Mouse (Mus musculus) forebrain, embryonic 11.5 days (tissue): Measurements from ENCODE around the gene Magi1. TPM values are rescaled to one million over a fixed set of nuclear protein-coding genes. Genes with fewer than 3 reads are reported as not detected.

Experiments
- ATAC-seq: fragments of 200-750 bp; cut with Nextera tagmentation; replicated peaks from 2 replicates; pipeline ENCODE4 v1.8.0; 2017; ENCODE audit warnings: moderate TSS enrichment; ENCODE audit not compliant: low FRiP score
- DNase-seq: peaks from one replicate; pipeline ENCODE4 v3.0.0-alpha.2; 2017; ENCODE audit warnings: low spot score
- H3K27ac ChIP-seq: fragments of 300-500 bp; sonication (generic); 2 replicates; pipeline ENCODE4 v1.5.1; 2014; ENCODE audit warnings: low read depth, low read length
- H3K27me3 ChIP-seq: fragments of 300-500 bp; sonication (generic); 2 replicates; pipeline ENCODE4 v1.6.1; 2014; ENCODE audit warnings: mild to moderate bottlenecking, low read length, mixed read lengths; ENCODE audit not compliant: control insufficient read depth, insufficient read depth
- H3K36me3 ChIP-seq: fragments of 300-500 bp; sonication (generic); 2 replicates; pipeline ENCODE4 v1.6.1; 2014; ENCODE audit warnings: mild to moderate bottlenecking, low read length, moderate library complexity, mixed read lengths; ENCODE audit not compliant: control insufficient read depth, insufficient read depth
- H3K4me1 ChIP-seq: fragments of 300-500 bp; sonication (generic); replicated peaks from 2 replicates; pipeline ENCODE4 v1.6.1; 2014; ENCODE audit warnings: low read length, mixed read lengths; ENCODE audit not compliant: control insufficient read depth, insufficient read depth
- H3K4me2 ChIP-seq: fragments of 300-500 bp; sonication (generic); 2 replicates; pipeline ENCODE4 v1.6.1; 2014; ENCODE audit warnings: low read depth, mild to moderate bottlenecking, low read length, moderate library complexity, mixed read lengths; ENCODE audit not compliant: severe bottlenecking
- H3K4me3 ChIP-seq: fragments of 300-500 bp; sonication (generic); 2 replicates; pipeline ENCODE4 v1.5.1; 2014; ENCODE audit warnings: low read depth, low read length
- H3K9ac ChIP-seq: fragments of 300-500 bp; sonication (generic); 2 replicates; pipeline ENCODE4 v1.6.1; 2014; ENCODE audit warnings: low read length
- H3K9me3 ChIP-seq: fragments of 300-500 bp; sonication (generic); 2 replicates; pipeline ENCODE4 v1.6.1; 2016; ENCODE audit warnings: low read length, mixed read lengths; ENCODE audit not compliant: control insufficient read depth
- WGBS: fragments of 180-500 bp; shearing (Covaris S2); extraction: QIAGEN DNeasy Blood & Tissue Kit; methylation state at CpG from one replicate; pipeline ENCODE4 v1.1.7; 2014; 5-methylcytosine and 5-hydroxymethylcytosine counted together
- polyA plus RNA-seq: library from polyadenylated mRNA; unstranded; fragments of >200 nt; fragmentation: Nextera tagmentation; extraction: Ambion mirVana; gene quantifications from 2 replicates; pipeline ENCODE4 v1.2.1, GENCODE M21; 2014

Magi1 gene
- polyA plus RNA-seq, 1 experiment from 2014 or later = 44.3 TPM

DNA sequence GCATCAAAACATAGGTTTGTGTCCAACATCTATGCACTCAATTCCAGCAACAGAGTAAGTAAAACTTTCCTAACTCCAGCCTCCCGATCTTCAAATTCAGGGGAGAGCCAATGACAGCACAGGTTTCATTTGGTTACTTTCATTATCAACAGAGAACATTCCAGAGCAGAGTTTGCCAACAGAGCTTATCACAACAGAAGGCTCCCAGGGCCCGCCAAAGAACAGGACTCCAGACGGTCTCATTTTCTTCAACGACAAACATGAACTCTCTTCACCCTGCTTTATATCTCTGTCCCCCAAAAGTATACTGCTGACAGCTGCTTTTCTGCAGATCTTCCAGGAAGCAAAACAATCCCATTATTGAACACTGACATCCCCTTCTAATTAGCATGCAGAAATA lies 481.3 kb downstream of the Magi1 start:
- Histone ChIP-seq H3K9ac (no peak overlapping the region), H3K4me1 (0 out of 2 replicates have a peak, but pooled peaks cover 2% of the 10 kb centered on the region), H3K27ac (no peak overlapping the region), H3K36me3 (no peaks in the 10 kb centered on the region), H3K4me2 (no peak overlapping the region), H3K27me3 (no peaks in the 10 kb centered on the region), H3K9me3 (no peaks in the 10 kb centered on the region), H3K4me3 (no peak overlapping the region)
- DNase-seq (no peak), ATAC-seq (no peak)
- WGBS = 72% methylated on average over 4 of the region's 4 CpGs

DNA sequence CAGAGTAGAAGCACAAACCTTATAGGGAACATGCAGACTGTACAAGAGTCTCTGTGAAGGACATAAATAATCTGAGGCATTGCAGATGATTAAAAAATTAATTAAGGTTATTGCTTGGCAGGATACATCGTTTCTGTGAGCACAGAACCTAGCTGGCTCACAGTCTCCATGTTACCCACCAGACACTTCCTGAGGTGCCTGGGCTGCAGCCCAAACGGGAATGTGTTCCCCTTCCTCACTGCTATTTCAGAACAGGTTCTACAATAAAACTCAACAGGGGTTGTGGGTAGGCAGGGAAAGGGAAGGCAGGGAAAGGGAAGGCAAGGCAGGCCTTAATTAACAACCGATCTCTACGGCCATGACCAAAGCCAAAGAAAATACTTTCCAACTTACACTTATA lies 483.3 kb downstream of the Magi1 start:
- Histone ChIP-seq H3K9me3 (no peaks in the 10 kb centered on the region), H3K9ac (no peak overlapping the region), H3K27me3 (no peaks in the 10 kb centered on the region), H3K27ac (no peak overlapping the region), H3K4me3 (no peak overlapping the region), H3K4me2 (no peak overlapping the region), H3K36me3 (no peaks in the 10 kb centered on the region), H3K4me1 (0 out of 2 replicates have a peak, but pooled peaks cover 2% of the 10 kb centered on the region)
- no peak for ATAC-seq
- DNase-seq = no peak
- 83% methylated on average over 4 of the region's 4 CpGs for WGBS

DNA sequence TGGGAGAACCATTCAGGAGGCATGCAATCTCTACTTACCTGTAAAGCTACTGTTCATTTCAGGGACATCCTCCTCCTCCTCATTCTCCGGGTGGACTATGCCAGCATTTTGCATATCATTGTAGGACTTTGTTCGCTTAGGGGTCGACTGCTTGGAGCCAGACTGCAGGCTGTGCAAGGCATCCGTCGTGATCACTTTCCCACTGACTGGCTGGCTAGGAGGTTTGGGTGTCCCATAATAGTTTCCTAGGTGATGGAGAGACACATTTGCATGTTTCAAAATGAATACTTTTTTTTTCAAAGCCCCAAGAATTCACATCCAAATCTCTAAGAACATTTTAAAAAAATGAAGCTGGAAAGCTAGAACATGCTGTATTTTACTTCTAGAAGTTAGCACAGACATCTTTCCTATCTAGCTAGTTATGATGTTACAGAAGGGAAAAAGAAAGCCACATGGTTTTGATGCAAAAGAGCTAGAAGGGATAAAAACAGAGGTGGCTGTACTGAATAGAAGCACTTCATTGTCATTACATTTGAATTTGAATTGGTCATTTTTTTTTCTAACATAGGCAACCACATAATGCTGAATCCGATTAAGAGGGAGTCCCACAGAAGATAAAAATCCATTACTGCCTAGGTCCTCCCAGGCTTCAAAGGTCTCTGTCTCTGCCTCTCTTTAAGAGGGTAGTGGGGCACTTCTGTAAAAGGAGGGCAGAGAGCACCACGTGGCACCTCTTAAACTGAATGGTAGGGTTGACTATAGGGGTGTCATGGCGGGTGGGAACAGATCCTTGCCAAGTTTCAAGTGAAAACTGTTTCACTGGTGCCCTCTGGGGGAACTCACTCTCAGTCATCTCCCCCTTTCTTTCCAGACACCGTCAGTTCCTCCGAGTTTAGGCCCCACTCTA lies 491.2 kb downstream of the Magi1 start:
- Histone ChIP-seq H3K4me2 (no peak overlapping the region), H3K9ac (no peak overlapping the region), H3K27ac (peak overlapping the region; percentile 26; the same call in 1 of the 2 replicates), H3K36me3 (no peaks in the 10 kb centered on the region), H3K4me1 (0 out of 2 replicates have a peak, but pooled peaks cover 2% of the 10 kb centered on the region), H3K27me3 (no peaks in the 10 kb centered on the region), H3K9me3 (no peaks in the 10 kb centered on the region), H3K4me3 (no peak overlapping the region)
- ATAC-seq (peak; percentile 67), DNase-seq (no peak)
- WGBS = 46% methylated on average over 10 of the region's 10 CpGs

DNA sequence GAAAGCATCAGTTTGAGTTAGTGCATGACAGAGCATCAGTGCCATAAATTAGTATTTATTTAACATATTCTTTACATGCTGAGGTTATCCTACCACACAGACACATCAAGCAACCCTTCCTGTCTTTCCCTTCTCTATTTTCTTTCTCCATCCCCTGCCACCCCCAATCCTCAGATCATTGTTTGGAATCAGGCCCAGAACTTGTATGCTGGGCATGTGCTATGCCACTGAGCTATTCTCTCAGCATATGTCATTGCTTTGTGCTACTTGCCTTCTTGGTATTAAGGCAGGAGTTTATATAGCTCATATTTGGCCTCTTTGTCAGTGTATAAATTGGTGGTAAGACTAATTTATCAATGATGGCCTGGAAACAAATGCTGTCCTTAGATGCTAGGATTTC lies 494.0 kb downstream of the Magi1 start:
- ATAC-seq = no peak
- DNase-seq = no peak
- H3K27ac ChIP-seq = no peak overlapping the region
- H3K36me3 ChIP-seq = no peaks in the 10 kb centered on the region
- H3K9ac ChIP-seq = no peak overlapping the region
- H3K4me3 ChIP-seq = no peak overlapping the region
- H3K9me3 ChIP-seq = no peaks in the 10 kb centered on the region
- H3K27me3 ChIP-seq = no peaks in the 10 kb centered on the region
- H3K4me1 ChIP-seq = 0 out of 2 replicates have a peak, but pooled peaks cover 2% of the 10 kb centered on the region
- no peak overlapping the region for H3K4me2 ChIP-seq

DNA sequence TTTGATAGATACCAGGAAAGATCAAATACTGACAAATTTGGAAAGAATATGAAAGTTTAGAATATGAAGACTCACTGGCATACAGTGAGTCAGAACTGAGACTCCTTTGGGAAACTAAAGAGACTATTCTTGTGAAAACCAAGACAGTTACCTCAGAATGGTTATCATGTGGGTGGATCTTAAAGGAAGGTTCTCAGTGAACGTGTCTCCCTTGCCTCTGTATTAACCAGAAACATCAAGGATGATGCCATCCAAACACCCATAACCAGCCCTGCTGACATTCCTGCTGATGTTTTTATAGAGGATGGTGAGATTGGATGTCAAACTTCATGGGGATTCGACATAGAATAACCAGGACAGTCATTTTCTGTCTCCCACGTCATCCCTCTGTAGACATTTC lies 496.7 kb downstream of the Magi1 start:
- DNase-seq (no peak), ATAC-seq (no peak)
- no peaks in the 10 kb centered on the region for H3K9me3 ChIP-seq
- H3K9ac ChIP-seq = no peak overlapping the region
- H3K4me2 ChIP-seq = no peak overlapping the region
- no peak overlapping the region for H3K27ac ChIP-seq
- WGBS = 88% methylated on average over 3 of the region's 3 CpGs
- no peaks in the 10 kb centered on the region for H3K4me1 ChIP-seq
- no peaks in the 10 kb centered on the region for H3K27me3 ChIP-seq
- no peaks in the 10 kb centered on the region for H3K36me3 ChIP-seq
- no peak overlapping the region for H3K4me3 ChIP-seq

DNA sequence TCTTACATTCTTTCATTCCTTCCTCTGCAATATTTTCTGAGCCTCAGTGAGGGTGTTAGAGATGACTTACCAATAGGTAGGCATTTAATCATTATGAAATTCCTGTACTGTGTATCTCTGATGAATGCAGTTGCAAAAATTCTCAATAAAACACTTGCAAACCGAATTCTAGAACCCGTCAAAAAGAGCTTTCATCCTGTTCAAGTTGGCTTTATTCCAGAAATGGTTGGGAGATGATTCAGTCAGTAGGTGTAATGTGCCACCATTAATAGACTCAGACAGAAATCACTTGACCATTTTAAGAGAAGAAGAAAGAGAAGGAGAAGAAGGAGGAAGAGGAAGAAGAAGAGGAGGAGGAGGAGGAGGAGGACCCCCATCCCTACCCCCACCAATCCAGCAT lies 497.5 kb downstream of the Magi1 start:
- Histone ChIP-seq H3K4me2 (no peak overlapping the region), H3K4me3 (no peak overlapping the region), H3K4me1 (no peaks in the 10 kb centered on the region), H3K9me3 (no peaks in the 10 kb centered on the region), H3K9ac (no peak overlapping the region), H3K36me3 (no peaks in the 10 kb centered on the region), H3K27ac (no peak overlapping the region), H3K27me3 (no peaks in the 10 kb centered on the region)
- DNase-seq (no peak), ATAC-seq (no peak)
- WGBS = 90% methylated on average over 2 of the region's 2 CpGs

DNA sequence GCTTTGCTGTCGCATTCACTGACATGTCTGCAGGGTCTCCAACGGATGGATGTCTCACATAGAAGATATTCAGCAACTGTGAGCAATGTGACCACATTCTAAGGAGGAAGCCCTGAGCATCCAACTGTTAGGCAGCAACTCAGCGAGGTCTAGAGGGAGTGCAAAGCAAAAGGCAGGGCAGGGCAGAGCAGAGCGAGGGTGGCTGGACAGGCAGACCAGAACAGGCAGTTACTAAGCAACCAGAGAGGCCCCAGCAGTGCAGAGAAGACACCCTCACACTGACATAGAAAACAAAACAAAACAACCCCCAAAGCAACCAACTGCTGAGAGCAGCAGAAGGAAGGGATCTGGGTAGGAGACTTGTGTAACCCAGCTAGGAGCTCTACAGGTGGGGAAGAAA lies 512.6 kb downstream of the Magi1 start:
- DNase-seq (no peak), ATAC-seq (no peak; the same call in 1 of the 2 replicates)
- 31% methylated on average over 4 of the region's 4 CpGs for WGBS
- no peaks in the 10 kb centered on the region for H3K9me3 ChIP-seq
- H3K27me3 ChIP-seq = no peaks in the 10 kb centered on the region
- H3K4me2 ChIP-seq = no peak overlapping the region
- no peak overlapping the region for H3K27ac ChIP-seq
- no peak overlapping the region for H3K4me3 ChIP-seq
- H3K36me3 ChIP-seq = no peaks in the 10 kb centered on the region; the same call in 1 of the 2 replicates
- no peak overlapping the region for H3K9ac ChIP-seq
- 0 out of 2 replicates have a peak, but pooled peaks cover 2% of the 10 kb centered on the region for H3K4me1 ChIP-seq

DNA sequence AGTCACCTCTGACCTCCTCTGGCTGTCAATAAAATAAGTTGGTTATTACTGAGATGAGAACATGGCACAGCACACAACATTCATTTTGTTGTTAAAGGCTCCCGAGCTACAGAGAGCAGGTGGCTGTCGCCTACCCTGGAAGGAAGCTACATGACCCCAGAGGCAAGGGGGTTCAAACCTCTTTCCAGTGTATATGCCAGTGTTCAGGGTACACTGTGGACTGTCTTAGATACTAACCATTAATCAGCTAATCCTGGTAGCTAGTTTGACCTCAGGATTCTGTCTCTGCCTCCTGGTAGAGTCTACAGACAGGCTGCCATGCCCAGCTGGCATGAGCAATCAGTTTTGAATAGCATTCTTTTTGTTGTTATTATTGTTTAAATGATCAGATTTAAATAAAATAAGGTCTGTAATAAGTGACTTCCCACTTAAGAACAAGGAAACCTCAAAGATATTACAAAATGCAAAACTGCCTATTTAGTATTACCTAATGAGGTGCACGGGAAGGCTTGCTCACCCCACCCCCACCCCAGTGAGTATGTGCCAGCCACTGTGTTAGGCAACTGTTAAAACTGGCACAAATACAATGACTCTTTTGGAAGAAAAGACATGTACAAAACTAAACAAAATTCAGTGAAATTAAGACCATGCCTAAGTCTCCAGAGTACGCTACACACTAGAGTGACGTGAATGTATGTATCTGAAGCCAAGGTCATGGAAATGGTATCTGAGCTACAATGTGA lies 513.3 kb downstream of the Magi1 start:
- no peak overlapping the region for H3K9ac ChIP-seq
- no peak overlapping the region for H3K27ac ChIP-seq
- ATAC-seq (no peak), DNase-seq (no peak)
- 0 out of 2 replicates have a peak, but pooled peaks cover 2% of the 10 kb centered on the region for H3K4me1 ChIP-seq
- 75% methylated on average over 5 of the region's 5 CpGs for WGBS
- no peak overlapping the region for H3K4me2 ChIP-seq
- no peaks in the 10 kb centered on the region for H3K9me3 ChIP-seq
- no peak overlapping the region for H3K4me3 ChIP-seq
- no peaks in the 10 kb centered on the region for H3K27me3 ChIP-seq
- H3K36me3 ChIP-seq = no peaks in the 10 kb centered on the region; the same call in 1 of the 2 replicates
